Mouse (Mus musculus): ENCODE measurements at regions not wholly inside any gene's neighbourhood (a gene's known extent, or its start where the extent isn't known, plus 50 kb on each side); places are given as distances from the start of the nearest gene placed in this dataset.

GRCm38 (mm10) chr3:131818806-131819205 is 254.2 kb downstream of the Papss1 start:
- no peak for DNase-seq (ENCODE audit: low spot score)
- Histone ChIP-seq H3K9me3 (no peaks in the 10 kb centered on the region), H3K4me1 (no peaks in the 10 kb centered on the region), H3K27ac (no peak overlapping the region), H3K27me3 (ENCODE audit: insufficient read depth, poor library complexity, severe bottlenecking) (no peaks in the 10 kb centered on the region), H3K36me3 (no peaks in the 10 kb centered on the region), H3K4me3 (no peak overlapping the region)
- WGBS = 87% methylated on average over 1 of the region's 1 CpGs

- H3K9me3 ChIP-seq = no peaks in the 10 kb centered on the region
- no peak for DNase-seq (ENCODE audit: low spot score)
- no peak overlapping the region for H3K27ac ChIP-seq
- H3K36me3 ChIP-seq = no peaks in the 10 kb centered on the region
- WGBS = 44% methylated on average over 2 of the region's 2 CpGs
- no peak overlapping the region for H3K4me3 ChIP-seq
- no peaks in the 10 kb centered on the region for H3K4me1 ChIP-seq
- H3K27me3 ChIP-seq (ENCODE audit: insufficient read depth, poor library complexity, severe bottlenecking) = no peaks in the 10 kb centered on the region
Observed at GRCm38 (mm10) chr3:131857442-131857841, 227.7 kb upstream of the Dkk2 start.

- DNase-seq (ENCODE audit: low spot score) = no peak
- Histone ChIP-seq H3K4me3 (no peak overlapping the region), H3K9me3 (no peaks in the 10 kb centered on the region), H3K27ac (no peak overlapping the region), H3K4me1 (no peaks in the 10 kb centered on the region), H3K36me3 (no peaks in the 10 kb centered on the region), H3K27me3 (ENCODE audit: insufficient read depth, poor library complexity, severe bottlenecking) (no peaks in the 10 kb centered on the region)
- WGBS = 73% methylated on average over 12 of the region's 12 CpGs
Observed at GRCm38 (mm10) chr3:131859083-131859482, 226.0 kb upstream of the Dkk2 start.

- WGBS = 67% methylated on average over 5 of the region's 5 CpGs
- Histone ChIP-seq H3K36me3 (no peaks in the 10 kb centered on the region), H3K4me3 (no peak overlapping the region), H3K27me3 (ENCODE audit: insufficient read depth, poor library complexity, severe bottlenecking) (no peaks in the 10 kb centered on the region), H3K27ac (no peak overlapping the region), H3K4me1 (no peaks in the 10 kb centered on the region), H3K9me3 (no peaks in the 10 kb centered on the region)
- no peak for DNase-seq (ENCODE audit: low spot score)
Observed at GRCm38 (mm10) chr3:131865106-131865505, 220.0 kb upstream of the Dkk2 start.

GRCm38 (mm10) chr3:131867266-131867665 is 217.8 kb upstream of the Dkk2 start:
- WGBS = 93% methylated on average over 3 of the region's 3 CpGs
- H3K27me3 ChIP-seq (ENCODE audit: insufficient read depth, poor library complexity, severe bottlenecking) = no peaks in the 10 kb centered on the region
- no peaks in the 10 kb centered on the region for H3K4me1 ChIP-seq
- H3K9me3 ChIP-seq = no peaks in the 10 kb centered on the region
- H3K36me3 ChIP-seq = no peaks in the 10 kb centered on the region
- no peak for DNase-seq (ENCODE audit: low spot score)
- H3K27ac ChIP-seq = no peak overlapping the region
- no peak overlapping the region for H3K4me3 ChIP-seq

- Histone ChIP-seq H3K36me3 (no peaks in the 10 kb centered on the region), H3K9me3 (no peaks in the 10 kb centered on the region), H3K27me3 (ENCODE audit: insufficient read depth, poor library complexity, severe bottlenecking) (no peaks in the 10 kb centered on the region), H3K27ac (no peak overlapping the region), H3K4me3 (no peak overlapping the region), H3K4me1 (no peaks in the 10 kb centered on the region)
- whole genome bisulfite sequencing = 71% methylated on average over 11 of the region's 11 CpGs
- DNase-seq (ENCODE audit: low spot score) = no peak
Observed at GRCm38 (mm10) chr3:131868219-131868964, 216.7 kb upstream of the Dkk2 start.

- 68% methylated on average over 4 of the region's 4 CpGs for WGBS
- Histone ChIP-seq H3K9me3 (no peaks in the 10 kb centered on the region), H3K4me1 (no peaks in the 10 kb centered on the region), H3K27me3 (ENCODE audit: insufficient read depth, poor library complexity, severe bottlenecking) (no peaks in the 10 kb centered on the region), H3K27ac (no peak overlapping the region), H3K36me3 (no peaks in the 10 kb centered on the region), H3K4me3 (no peak overlapping the region)
- no peak for DNase-seq (ENCODE audit: low spot score)
Observed at GRCm38 (mm10) chr3:131869306-131869705, 215.8 kb upstream of the Dkk2 start.

GRCm38 (mm10) chr3:131882667-131883066 is 202.4 kb upstream of the Dkk2 start:
- H3K27me3 ChIP-seq (ENCODE audit: insufficient read depth, poor library complexity, severe bottlenecking) = no peaks in the 10 kb centered on the region
- no peaks in the 10 kb centered on the region for H3K4me1 ChIP-seq
- DNase-seq (ENCODE audit: low spot score) = no peak
- no peaks in the 10 kb centered on the region for H3K36me3 ChIP-seq
- no peak overlapping the region for H3K27ac ChIP-seq
- H3K9me3 ChIP-seq = no peaks in the 10 kb centered on the region
- H3K4me3 ChIP-seq = no peak overlapping the region

- H3K36me3 ChIP-seq = no peaks in the 10 kb centered on the region
- no peak overlapping the region for H3K4me3 ChIP-seq
- no peaks in the 10 kb centered on the region for H3K27me3 ChIP-seq (ENCODE audit: insufficient read depth, poor library complexity, severe bottlenecking)
- H3K27ac ChIP-seq = no peak overlapping the region
- WGBS = 86% methylated on average over 5 of the region's 5 CpGs
- H3K4me1 ChIP-seq = no peaks in the 10 kb centered on the region
- H3K9me3 ChIP-seq = no peaks in the 10 kb centered on the region
- no peak for DNase-seq (ENCODE audit: low spot score)
Observed at GRCm38 (mm10) chr3:131886470-131886869, 198.6 kb upstream of the Dkk2 start.

- H3K27ac ChIP-seq = no peak overlapping the region
- 92% methylated on average over 8 of the region's 8 CpGs for WGBS
- no peaks in the 10 kb centered on the region for H3K27me3 ChIP-seq (ENCODE audit: insufficient read depth, poor library complexity, severe bottlenecking)
- DNase-seq (ENCODE audit: low spot score) = no peak
- H3K9me3 ChIP-seq = no peaks in the 10 kb centered on the region
- H3K4me1 ChIP-seq = no peaks in the 10 kb centered on the region
- no peak overlapping the region for H3K4me3 ChIP-seq
- no peaks in the 10 kb centered on the region for H3K36me3 ChIP-seq
Observed at GRCm38 (mm10) chr3:131886984-131887383, 198.1 kb upstream of the Dkk2 start.

GRCm38 (mm10) chr3:131887670-131888069 is 197.4 kb upstream of the Dkk2 start:
- H3K4me1 ChIP-seq = no peaks in the 10 kb centered on the region
- H3K27ac ChIP-seq = no peak overlapping the region
- no peaks in the 10 kb centered on the region for H3K27me3 ChIP-seq (ENCODE audit: insufficient read depth, poor library complexity, severe bottlenecking)
- no peak for DNase-seq (ENCODE audit: low spot score)
- no peaks in the 10 kb centered on the region for H3K9me3 ChIP-seq
- H3K4me3 ChIP-seq = no peak overlapping the region
- WGBS = 83% methylated on average over 4 of the region's 4 CpGs
- no peaks in the 10 kb centered on the region for H3K36me3 ChIP-seq

GRCm38 (mm10) chr3:131891941-131892340 is 193.2 kb upstream of the Dkk2 start:
- Histone ChIP-seq H3K4me3 (no peak overlapping the region), H3K4me1 (no peaks in the 10 kb centered on the region), H3K27ac (no peak overlapping the region), H3K9me3 (no peaks in the 10 kb centered on the region), H3K36me3 (no peaks in the 10 kb centered on the region), H3K27me3 (ENCODE audit: insufficient read depth, poor library complexity, severe bottlenecking) (no peaks in the 10 kb centered on the region)
- no peak for DNase-seq (ENCODE audit: low spot score)
- WGBS = 81% methylated on average over 7 of the region's 7 CpGs

GRCm38 (mm10) chr3:131893061-131893804 is 191.9 kb upstream of the Dkk2 start:
- Histone ChIP-seq H3K36me3 (no peaks in the 10 kb centered on the region), H3K4me3 (no peak overlapping the region), H3K27me3 (ENCODE audit: insufficient read depth, poor library complexity, severe bottlenecking) (no peaks in the 10 kb centered on the region), H3K9me3 (no peaks in the 10 kb centered on the region), H3K27ac (no peak overlapping the region), H3K4me1 (no peaks in the 10 kb centered on the region)
- no peak for DNase-seq (ENCODE audit: low spot score)
- WGBS = 70% methylated on average over 16 of the region's 16 CpGs

Data from heart, embryonic 10.5 days (tissue).